Mouse (Mus musculus) ES-Bruce4 (cell line): ENCODE results near the gene Prlh. TPM values are rescaled to one million over a fixed set of nuclear protein-coding genes. Genes with fewer than 3 reads are reported as not detected.

Source experiments
- H3K27ac ChIP-seq: 2 replicates; pipeline ENCODE4 v1.5.1; 2012; ENCODE audit warnings: low read length, inconsistent platforms; ENCODE audit not compliant: insufficient read depth
- H3K27me3 ChIP-seq: 2 replicates; pipeline ENCODE4 v1.6.1; 2012; ENCODE audit warnings: mild to moderate bottlenecking, low read length, inconsistent platforms; ENCODE audit not compliant: control insufficient read depth, poor library complexity, insufficient read depth, severe bottlenecking
- H3K36me3 ChIP-seq: 2 replicates; pipeline ENCODE4 v1.6.1; 2012; ENCODE audit warnings: inconsistent platforms, mild to moderate bottlenecking, low read length, moderate library complexity; ENCODE audit not compliant: control insufficient read depth, poor library complexity, insufficient read depth, severe bottlenecking
- H3K4me1 ChIP-seq: one replicate; pipeline ENCODE4 v1.8.1; 2011; ENCODE audit warnings: low read length; ENCODE audit not compliant: control insufficient read depth, insufficient read depth
- H3K4me3 ChIP-seq: 2 replicates; pipeline ENCODE4 v1.5.1; 2011; ENCODE audit warnings: low read depth, mild to moderate bottlenecking, low read length
- H3K9ac ChIP-seq: 2 replicates; pipeline ENCODE4 v1.6.1; 2012; ENCODE audit warnings: low read depth, mild to moderate bottlenecking, inconsistent platforms; ENCODE audit not compliant: poor library complexity, severe bottlenecking
- H3K9me3 ChIP-seq: replicated peaks from 2 replicates; pipeline ENCODE4 v1.6.1; 2012; ENCODE audit warnings: mild to moderate bottlenecking, low read length, inconsistent platforms; ENCODE audit not compliant: control insufficient read depth, poor library complexity, insufficient read depth, severe bottlenecking
- CTCF ChIP-seq: IDR thresholded peaks from one replicate; pipeline ENCODE4 v1.8.1; 2011; ENCODE audit warnings: low read depth, low read length
- EP300 ChIP-seq: IDR thresholded peaks from 2 replicates; pipeline ENCODE4 v1.6.1; 2011; ENCODE audit warnings: low read depth, low read length; ENCODE audit not compliant: insufficient read depth
- POLR2A ChIP-seq: IDR thresholded peaks from one replicate; pipeline ENCODE4 v1.8.1; 2011; ENCODE audit warnings: low read length; ENCODE audit not compliant: insufficient read depth
- polyA plus RNA-seq: library from polyadenylated mRNA; stranded (reverse); fragments of >200 nt; gene quantifications from 2 replicates; pipeline ENCODE4 v1.2.4, GENCODE M21; 2011; ENCODE audit warnings: low read depth; ENCODE audit not compliant: missing spikeins, insufficient read depth, insufficient read length

Prlh gene
- polyA plus RNA-seq, 1 experiment, result not detected

DNA sequence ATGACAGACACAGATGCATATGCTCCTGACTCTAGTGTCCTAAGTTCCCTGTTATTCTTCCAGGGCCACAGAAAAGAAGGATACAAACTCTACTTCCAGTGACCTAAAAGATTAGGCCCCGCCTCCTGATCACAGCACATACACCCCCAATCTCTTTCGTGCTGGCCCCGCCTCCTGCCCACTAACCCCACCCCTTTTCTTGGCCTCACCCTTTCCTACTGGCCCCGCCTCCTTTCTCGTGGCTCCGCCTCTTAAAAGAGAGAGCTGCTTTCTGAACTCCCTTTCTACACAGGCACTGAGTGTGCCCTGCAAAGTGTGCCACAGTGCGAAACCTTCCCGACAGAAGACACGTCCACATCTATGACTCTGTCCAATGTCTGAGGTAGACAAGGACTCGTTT lies 7.7 kb upstream of the Prlh start:
- Histone ChIP-seq H3K4me3 (no peak overlapping the region), H3K27me3 (no peaks in the 10 kb centered on the region), H3K36me3 (no peaks in the 10 kb centered on the region), H3K4me1 (no peaks in the 10 kb centered on the region), H3K27ac (no peak overlapping the region), H3K9ac (no peak overlapping the region), H3K9me3 (no peaks in the 10 kb centered on the region)
- no peak for TF ChIP-seq CTCF

DNA sequence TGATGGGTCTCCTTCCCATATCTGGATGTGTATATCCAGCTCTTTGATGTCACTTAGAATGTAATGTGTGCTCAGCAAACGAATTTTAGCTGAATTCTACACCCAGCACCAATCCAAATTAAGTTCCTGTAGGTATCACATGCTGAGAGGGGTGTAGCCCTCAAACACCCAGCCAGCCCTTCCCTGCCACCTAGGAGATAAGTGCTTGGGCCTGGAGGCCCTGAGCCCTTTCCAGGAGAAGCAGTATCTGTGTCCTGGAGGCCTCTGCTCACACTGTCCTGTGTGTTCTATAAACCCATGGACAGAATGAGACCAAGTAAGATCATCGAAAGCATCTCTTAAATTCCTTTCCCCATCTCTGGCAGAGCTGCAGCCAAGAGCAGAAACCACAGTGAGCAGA lies 5.7 kb upstream of the Prlh start:
- no peak overlapping the region for H3K4me3 ChIP-seq
- H3K4me1 ChIP-seq, result no peaks in the 10 kb centered on the region
- no peak overlapping the region for H3K27ac ChIP-seq
- H3K36me3 ChIP-seq, result no peaks in the 10 kb centered on the region
- TF ChIP-seq POLR2A (no peak), EP300 (no peak), CTCF (no peak)
- no peaks in the 10 kb centered on the region for H3K27me3 ChIP-seq
- H3K9ac ChIP-seq, result no peak overlapping the region
- no peaks in the 10 kb centered on the region for H3K9me3 ChIP-seq

DNA sequence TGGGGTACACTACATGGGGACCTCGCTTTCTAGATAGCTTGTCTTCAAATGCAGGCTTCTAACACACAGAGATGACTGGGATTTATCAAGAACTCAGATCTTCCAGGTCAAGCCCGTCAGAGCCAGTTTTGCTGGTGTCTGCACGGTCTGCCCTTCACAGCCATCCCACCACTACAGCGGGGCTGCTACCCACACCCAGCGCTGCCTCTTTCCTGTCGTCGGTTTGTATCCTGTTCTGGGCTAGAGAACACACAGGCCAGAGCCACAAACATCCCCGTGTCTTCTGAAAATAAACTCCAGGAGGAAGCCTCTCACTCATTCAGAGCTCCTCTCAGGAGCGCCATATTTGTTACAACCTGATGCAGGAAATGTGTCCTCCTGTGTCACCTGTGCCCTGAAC lies 3.6 kb upstream of the Prlh start:
- no peak for TF ChIP-seq CTCF
- no peak for TF ChIP-seq EP300
- no peak for TF ChIP-seq POLR2A
- H3K9me3 ChIP-seq, result no peaks in the 10 kb centered on the region
- no peak overlapping the region for H3K27ac ChIP-seq
- no peaks in the 10 kb centered on the region for H3K27me3 ChIP-seq
- H3K36me3 ChIP-seq, result no peaks in the 10 kb centered on the region
- no peak overlapping the region for H3K9ac ChIP-seq
- H3K4me3 ChIP-seq, result no peak overlapping the region
- H3K4me1 ChIP-seq, result no peaks in the 10 kb centered on the region

DNA sequence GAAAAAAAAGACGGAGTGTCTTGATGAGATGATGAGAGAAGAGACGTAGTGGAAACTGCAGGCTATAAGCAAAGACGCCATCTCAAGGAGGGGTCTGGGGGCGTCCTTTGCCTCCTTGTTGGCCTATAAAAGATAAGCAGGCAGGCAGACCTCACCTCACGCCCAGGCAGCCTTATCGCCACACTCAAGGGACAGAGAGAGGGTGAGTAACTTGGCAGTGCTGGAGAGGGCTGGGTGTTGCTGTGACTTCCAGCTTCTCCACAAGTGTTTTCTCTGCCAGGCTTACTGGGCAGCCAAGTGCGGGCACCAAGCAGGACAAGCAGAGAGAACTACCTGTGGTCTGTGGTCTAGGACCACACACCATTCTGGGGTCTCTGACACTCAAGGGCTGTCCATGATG lies 1.2 kb upstream of the Prlh start:
- Histone ChIP-seq H3K4me1 (no peaks in the 10 kb centered on the region), H3K27ac (no peak overlapping the region), H3K27me3 (no peaks in the 10 kb centered on the region), H3K9ac (no peak overlapping the region), H3K36me3 (no peaks in the 10 kb centered on the region), H3K4me3 (no peak overlapping the region), H3K9me3 (no peaks in the 10 kb centered on the region)
- no peak for TF ChIP-seq POLR2A
- TF ChIP-seq CTCF, result no peak
- no peak for TF ChIP-seq EP300

DNA sequence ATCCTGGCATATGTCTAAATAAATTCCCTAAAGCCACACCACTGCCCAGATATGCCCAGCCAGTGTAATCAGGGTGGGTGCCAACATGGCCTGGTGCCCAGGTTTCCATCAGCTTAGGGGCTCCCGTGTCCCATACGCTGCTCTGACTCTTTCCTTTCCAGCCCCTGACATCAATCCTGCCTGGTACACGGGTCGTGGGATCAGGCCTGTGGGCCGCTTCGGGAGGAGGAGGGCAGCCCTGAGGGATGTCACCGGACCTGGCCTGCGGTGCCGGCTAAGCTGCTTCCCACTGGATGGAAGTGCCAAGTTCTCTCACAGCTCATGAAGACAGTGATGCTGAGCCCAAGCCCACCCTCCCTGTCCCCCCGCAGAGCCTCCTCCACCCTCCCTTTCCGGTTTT lies 780 bp downstream of the Prlh start:
- H3K9me3 ChIP-seq, result no peaks in the 10 kb centered on the region

DNA sequence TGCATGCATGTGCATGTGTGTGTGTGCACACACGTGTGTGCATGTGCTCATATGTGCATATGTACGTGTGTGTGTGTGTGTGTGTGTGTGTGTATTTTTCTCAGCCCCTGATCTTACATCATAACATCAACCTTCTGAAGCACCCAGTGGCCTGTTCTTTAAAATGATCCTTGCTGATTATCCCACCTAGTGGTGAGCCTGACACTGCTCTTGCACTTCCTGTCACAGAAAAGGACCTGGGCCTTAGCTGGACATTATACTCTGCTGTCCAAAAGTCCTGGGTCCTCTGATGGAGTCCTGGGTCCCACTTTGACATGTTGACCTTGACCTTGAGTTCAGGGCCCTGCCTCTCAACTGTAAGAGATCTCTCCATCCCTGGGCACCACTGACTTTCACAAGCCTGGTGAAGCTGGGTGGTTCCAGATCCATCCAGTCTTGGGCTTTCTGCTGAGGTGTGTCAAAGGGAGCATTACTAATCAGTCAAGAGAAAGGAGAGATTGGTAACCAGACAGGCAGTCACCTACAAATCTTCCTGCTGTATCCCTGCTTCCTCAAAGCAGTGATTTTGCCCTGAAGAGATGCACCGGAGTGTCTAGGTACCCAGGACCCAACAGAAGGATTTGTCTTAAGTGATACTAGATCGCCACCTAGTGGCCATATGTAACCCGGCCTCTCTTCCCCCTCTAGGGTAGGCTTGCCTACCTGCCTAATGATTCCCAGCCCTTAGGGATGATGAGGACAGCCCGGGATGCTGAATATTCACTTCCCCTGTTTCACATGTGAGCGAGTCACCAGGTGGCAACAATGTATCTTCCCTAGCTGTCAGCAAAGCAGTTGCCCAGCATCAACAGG lies 3.6 kb downstream of the Prlh start:
- no peak overlapping the region for H3K4me3 ChIP-seq
- H3K36me3 ChIP-seq, result no peaks in the 10 kb centered on the region
- H3K27ac ChIP-seq, result no peak overlapping the region
- H3K9me3 ChIP-seq, result no peaks in the 10 kb centered on the region
- H3K9ac ChIP-seq, result no peak overlapping the region
- H3K27me3 ChIP-seq, result no peaks in the 10 kb centered on the region
- H3K4me1 ChIP-seq, result no peaks in the 10 kb centered on the region
- TF ChIP-seq CTCF (peak; percentile 62), EP300 (no peak)

More for the DNA sequence above, 780 bp downstream of the Prlh start:
- no peaks in the 10 kb centered on the region for H3K36me3 ChIP-seq
- H3K9ac ChIP-seq, result no peak overlapping the region
- no peaks in the 10 kb centered on the region for H3K27me3 ChIP-seq
- no peak overlapping the region for H3K27ac ChIP-seq
- no peaks in the 10 kb centered on the region for H3K4me1 ChIP-seq
- no peak overlapping the region for H3K4me3 ChIP-seq
- TF ChIP-seq CTCF, result no peak
- TF ChIP-seq POLR2A, result no peak
- TF ChIP-seq EP300, result no peak
